Mouse (Mus musculus): Measurements from ENCODE around the gene Spock2.
"Not testable (repeated sequence)": the region's sequence is repeated elsewhere in the genome, so short reads cannot be mapped to it uniquely, and the experiment has no call there.

Gene Spock2

DNA sequence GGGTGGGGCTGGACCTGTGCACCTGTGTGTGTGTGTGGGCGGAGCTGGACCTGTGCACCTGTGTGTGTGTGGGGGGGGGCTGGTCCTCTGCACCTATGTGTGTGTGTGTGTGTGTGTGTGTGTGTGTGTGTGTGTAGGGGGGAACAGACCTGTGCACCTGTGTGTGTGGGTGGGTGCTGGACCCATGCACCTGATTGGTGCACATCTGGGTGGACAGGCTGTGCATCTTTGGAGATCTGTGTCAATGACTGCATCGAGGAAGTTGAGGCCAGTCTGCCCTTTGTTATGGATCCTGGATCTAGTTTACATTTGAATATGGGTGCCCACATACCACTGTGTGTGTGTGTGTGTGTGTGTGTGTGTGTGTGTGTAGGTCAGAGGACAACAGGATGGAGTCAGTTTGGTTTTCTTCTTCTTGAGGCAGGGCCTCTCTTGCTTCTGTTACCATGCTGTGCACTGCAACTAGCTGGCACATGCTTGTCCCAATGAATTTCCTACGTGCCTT is 35.7 kb downstream of the Spock2 start:
- no peak for DNase-seq (ENCODE audit: extremely low spot score, low read depth, low spot score)

DNA sequence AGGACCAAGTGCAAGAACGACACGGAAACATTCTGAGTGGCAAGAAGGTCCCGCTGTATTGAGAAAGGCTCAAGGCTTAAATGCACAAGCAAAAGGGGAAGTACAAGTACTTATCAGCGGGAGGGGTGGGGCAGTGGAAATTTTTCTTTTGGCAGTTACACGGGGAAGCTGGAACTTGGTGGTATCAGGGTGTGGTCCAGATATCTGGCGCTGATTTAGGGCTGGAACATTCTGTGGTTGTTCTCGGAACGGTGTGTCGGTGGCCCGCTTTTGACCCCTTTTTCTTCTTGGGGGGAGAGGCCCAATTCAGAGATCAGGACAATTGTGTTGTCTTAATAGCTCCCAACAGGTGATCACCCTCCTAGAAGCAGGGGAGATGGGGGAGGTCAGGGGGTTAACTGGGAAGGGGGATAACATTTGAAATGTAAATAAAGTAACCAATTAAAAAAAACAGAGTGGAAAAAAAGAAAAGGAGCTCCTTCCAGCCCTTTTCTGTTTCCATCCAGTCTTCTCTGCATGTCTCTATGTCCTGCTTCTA is 41.6 kb downstream of the Spock2 start:
- DNase-seq (ENCODE audit: extremely low spot score, low read depth, low spot score), result not testable (repeated sequence)

DNA sequence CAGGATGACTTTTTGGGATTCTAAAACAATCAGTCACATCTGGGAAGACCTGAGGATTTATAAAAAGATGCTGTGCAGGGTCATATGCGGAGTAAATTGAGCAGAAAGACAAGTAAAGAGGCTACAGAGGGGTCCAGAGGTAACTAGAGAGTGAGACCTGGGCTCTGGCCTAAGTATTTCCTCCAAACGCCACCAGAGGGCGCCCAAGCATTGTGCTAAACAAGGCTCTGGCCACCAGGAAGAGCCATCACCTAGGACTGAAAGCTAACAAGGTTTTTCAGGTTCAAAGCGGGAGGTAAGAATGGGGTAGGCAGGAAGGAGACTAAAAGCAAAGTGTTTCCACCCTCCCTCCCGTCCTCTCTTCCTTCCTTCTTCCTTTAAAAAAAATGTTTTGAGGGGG is 42.1 kb downstream of the Spock2 start:
- peak; percentile 71 for DNase-seq (ENCODE audit: extremely low spot score, low read depth, low spot score)

DNA sequence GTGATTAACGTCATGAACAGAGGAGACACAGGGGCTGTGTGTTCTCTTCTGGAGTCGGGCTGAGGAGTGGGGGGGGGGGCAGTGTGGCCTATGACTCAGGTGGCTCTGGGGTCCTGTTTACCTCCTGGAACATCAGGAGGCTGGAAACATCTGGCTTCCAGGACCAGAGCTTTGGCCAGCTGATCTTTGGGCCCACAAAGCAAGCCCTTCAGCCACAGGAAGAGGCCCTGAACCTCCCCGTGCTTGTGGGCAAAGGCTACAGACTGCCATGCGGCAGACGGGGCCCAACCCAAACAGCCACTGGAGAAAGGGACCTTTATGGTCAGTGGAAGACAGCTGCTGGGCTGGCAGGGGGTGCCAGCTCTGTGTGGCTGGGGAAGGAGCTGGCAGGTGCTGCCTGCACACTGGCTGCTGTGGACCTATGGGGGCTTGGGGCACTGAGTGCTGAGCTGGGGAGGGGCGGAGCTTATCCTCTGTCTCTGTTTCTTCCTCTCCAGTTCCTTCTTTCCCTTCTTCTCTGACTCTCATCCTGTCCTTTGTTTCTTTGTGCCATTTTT is 45.2 kb downstream of the Spock2 start:
- no peak for DNase-seq (ENCODE audit: extremely low spot score, low read depth, low spot score)

DNA sequence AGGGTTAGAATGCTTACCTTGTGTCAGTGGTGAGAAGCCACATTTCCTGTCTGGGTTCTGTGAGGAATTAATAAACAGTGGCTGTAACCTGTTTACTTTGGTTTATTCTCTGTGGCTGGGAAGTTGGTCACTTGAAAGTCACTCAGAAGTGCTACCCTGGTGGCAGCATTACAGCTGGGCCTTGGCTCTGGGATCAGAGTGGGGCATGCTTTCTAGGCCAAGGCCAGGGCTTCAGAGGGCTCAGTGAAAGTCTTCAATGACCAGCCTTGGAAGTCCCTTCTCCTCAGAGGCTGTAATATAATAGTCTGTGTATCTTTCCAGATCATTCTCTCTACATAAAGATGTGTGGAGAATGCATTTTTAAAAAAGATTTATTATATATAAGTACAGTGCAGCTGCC is 50.0 kb downstream of the Spock2 start:
- DNase-seq (ENCODE audit: extremely low spot score, low read depth, low spot score), result no peak

DNA sequence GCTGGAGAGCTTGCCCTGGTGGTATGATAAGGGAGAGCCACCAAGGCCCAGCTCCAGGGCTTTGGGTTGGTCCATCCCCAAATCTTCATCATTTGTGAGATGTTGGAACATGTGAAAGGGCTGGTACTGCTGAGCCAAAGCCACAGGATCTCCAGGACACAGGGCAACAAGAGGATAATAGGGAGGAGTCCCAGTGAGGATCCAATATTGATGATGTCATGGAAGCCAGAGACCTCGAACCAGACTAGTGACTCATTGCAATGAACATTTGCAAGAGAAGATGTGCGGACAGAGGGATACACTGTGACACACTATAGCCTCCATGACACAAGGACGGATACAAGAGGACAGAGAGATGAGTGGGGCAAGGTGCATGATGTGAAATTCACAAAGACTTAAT is 52.1 kb downstream of the Spock2 start:
- no peak for DNase-seq (ENCODE audit: extremely low spot score, low read depth, low spot score)

DNA sequence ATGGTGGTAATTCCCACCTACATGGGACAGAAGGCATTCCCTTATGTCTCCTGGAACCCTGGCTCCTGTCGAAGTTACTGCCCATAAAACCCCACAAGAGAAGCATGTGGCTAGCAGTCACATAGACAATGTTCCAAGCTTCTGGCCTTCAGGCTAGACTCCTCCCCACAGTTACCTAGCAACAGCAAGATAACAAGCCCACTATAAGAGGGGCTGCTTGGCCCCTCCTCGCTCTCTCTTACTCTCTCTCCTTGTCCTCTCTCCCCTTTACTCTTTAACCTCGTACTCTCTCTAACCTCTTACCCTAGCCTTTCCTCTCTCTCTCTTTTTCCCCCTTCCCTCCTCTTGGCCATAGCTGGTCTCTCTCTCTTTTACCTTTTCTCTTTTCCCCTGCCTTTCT is 55.4 kb downstream of the Spock2 start:
- not testable (repeated sequence) for DNase-seq (ENCODE audit: extremely low spot score, low read depth, low spot score)

DNA sequence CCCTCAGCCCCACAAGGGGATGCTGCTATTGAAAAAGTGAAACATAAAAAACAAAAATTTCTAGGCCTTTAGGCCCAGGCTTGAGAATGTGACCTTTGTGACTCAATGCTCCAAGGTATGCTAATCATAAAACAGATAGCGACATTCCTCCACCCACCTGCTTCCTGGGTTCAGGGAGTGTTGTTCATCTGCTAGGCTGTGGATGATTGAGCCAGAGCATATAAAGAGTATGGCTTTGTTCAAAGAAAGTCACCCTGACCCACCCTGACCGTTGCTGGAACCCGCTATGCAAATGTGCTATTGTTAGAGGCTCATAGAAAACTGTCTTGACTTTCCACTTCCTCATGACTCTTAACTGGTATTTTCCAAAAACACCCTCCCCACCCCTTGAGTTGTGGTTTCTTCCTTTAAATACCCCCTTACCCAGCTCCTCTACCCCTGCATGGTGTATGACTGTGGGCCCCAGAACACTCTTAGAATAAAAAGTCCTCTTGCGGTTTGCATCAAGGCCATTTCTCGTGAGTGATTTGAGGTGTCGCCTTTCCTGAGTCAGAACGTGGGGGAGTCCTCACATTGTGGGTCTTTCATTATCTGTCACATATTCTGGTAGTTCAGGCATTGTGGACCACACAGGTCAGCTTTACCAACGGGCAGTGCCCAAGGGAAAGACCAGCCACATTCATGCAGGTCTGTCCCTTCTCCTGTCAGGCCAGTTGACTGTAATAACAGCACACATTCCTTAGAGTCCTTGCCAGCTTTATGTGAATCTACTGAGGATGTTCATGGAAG is 56.4 kb downstream of the Spock2 start:
- not testable (repeated sequence) for DNase-seq (ENCODE audit: extremely low spot score, low read depth, low spot score)

DNA sequence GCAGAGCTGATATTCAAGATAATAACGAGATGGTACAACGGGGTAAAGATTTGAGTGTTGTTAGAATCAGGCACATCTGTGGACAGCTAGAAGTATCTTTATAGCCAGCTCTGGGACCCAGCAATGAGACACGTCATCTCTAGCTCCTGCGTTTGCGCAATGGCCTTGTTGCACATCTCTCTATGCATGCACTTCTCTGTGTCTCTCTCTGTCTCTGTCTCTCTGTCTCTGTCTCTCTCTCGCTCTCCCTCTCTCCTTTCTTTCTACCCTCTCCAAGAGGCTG is 56.9 kb downstream of the Spock2 start:
- no peak for DNase-seq (ENCODE audit: extremely low spot score, low read depth, low spot score)

DNA sequence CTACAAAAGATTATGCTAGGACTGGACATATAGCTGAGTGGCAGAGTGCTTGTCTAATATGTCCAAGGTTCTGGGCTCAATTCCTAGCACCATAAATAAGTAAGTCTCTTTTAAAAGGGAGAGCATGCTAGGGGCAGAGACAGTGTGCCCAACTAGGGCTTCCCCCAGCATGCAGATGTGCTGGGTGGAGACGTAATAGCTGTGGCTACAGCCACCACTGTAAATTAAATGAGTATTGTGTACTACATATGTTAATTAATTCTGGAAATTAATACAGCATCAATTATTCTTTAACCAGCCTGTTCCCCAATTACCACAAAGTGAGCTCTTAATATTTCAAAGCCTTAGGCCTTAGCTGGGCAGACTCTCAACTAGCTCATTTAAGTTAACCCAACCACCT is 58.9 kb downstream of the Spock2 start:
- DNase-seq (ENCODE audit: extremely low spot score, low read depth, low spot score), result no peak

DNA sequence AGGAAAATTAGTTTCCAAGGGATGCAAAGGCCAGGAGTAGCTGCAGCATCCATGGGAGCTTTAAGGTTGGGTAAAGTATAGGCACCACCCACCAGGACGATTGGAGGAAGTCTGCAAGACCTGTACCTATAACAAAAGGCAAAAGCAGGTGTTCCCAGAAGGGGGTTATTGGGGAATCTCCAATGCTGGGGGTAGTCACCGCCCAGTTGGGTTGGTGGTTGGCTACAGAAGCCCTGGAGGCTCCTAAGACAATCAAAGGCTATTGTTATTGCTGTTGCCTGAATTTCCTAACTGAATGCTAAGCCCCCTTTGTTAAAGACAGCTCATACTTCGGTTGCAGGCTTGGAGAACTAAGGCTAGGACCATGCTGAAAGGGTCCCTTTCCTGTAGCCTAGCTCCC is 60.0 kb downstream of the Spock2 start:
- DNase-seq (ENCODE audit: extremely low spot score, low read depth, low spot score), result no peak

DNA sequence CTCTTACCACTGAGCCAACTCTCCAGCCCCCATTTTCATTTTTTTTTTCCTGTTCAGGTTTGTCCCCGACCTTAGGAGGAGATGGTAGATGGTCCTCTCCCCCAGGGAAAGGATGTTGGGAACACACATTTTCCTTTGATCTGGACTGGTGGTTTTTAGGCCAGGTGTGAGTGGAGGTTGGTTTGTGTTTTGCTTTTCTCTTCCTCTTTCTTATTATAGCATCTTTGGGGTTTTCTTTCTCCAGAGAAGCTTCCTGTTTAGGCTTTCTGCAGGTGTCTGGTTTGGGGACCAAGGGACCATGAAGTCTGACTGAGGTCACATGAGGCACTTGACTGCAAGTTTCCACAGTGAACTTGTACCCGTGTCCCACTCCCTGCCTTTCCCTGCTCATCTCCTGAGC is 62.3 kb downstream of the Spock2 start:
- DNase-seq (ENCODE audit: extremely low spot score, low read depth, low spot score), result no peak

DNA sequence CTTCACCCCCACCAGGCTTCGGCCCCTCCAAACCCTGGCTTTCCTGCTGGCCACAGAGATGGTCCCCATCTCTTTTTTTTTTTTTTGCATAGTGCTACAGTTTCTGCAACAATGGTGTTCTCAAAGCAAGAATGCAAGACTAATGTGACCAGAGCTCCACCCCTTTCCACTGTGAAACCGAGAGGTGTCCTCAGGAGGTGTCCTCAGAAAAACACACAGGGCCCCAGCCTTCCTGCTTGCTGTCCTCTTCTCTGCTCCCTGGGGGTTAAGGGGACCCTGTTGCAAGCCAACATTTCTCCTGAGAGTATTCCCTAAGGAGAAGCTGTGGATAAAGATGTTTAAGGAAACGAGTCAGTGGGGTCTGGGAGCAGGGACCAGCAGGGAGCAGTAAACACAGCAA is 62.9 kb downstream of the Spock2 start:
- no peak for DNase-seq (ENCODE audit: extremely low spot score, low read depth, low spot score)

DNA sequence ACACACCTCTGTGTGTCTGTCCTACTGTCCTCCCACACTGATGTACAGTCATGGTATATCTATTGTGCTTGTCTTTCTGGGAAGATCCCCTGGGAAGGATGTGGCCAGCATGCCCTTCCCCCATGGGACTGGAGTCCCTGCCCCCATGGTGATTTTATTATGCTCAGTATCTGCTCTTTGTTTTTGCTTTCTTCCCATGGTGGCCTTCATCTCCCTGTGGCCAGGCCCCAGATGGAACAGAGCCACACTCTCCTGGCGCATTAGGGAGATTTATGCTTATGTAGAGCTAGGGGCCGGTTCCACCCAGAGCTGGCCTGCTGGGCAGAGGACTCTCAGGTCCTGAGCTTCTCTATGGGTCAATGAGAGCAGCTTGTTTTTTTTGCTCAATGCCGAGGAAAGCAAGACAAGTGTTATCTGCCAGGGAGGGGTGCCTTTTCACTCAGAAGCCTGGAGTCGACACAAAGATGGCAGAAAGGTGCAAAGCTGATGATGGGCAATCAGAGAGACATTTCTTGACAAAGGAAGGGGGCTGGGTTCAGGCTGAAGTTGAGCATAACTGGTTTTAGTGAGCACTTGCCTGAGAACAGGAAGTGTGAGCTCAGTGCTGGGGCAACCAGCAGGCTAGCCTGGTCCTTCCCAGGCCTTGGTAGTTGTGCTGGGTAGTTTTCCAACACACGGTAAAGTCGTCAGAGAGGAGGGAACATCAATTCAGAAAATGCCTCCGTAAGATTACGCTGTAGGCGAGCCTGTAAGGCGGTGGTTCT is 64.5 kb downstream of the Spock2 start:
- no peak for DNase-seq (ENCODE audit: extremely low spot score, low read depth, low spot score)

DNA sequence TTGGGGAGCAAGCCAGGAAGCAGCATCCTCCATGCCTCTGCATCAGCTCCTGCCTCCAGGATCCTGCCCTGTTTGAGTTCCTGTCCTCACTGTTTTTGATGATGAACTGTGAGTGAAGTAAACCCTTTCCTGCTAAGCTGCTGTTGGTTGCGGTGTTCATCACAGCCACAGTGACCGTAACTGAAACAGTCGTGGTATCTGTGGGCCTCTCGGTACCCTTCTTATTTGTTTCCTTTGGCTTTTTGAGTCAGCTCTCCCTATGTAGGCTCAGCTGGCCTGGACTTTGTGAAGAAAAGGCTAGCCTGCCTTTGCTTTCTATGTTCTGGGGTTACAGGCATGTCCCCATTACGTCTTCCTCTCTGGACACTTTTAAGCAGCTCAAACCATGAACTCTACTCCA is 65.3 kb downstream of the Spock2 start:
- DNase-seq (ENCODE audit: extremely low spot score, low read depth, low spot score), result no peak

DNA sequence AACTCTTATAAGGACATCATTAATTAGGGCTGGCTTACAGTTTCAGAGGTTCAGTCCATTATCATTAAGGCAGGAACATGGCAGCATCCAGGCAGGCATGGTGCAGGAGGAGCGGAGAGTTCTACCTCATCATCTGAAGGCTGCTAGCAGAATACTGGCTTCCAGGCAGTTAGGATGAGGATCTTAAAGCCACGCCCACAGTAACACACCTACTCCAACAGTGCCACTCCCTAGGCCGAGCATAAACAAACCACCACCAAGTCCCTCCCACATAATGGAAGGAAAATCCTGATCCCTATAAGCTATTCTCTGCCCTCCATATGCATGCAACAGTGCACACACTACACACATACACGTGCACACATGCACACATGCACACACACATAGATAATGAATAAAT is 66.3 kb downstream of the Spock2 start:
- no peak for DNase-seq (ENCODE audit: extremely low spot score, low read depth, low spot score)

DNA sequence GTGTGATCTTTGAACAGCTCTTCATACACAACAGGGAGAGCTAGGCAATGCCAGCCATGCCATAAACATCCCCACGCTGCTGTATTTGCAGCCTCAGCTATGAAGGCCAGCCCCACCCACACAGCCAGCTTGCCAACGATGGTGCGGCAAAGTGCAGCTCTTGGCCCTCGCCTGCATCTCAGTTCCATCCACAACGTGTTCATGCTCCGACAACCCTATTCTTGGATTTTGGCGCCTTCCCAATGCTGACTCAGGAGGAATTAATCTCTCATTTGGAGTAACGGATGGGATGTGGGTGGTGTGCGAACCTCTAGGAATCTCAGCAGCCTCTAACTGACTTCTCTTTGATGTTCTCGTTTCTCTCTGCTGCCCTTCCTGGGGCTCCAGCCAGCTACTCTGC is 67.0 kb downstream of the Spock2 start:
- DNase-seq (ENCODE audit: extremely low spot score, low read depth, low spot score), result no peak

DNA sequence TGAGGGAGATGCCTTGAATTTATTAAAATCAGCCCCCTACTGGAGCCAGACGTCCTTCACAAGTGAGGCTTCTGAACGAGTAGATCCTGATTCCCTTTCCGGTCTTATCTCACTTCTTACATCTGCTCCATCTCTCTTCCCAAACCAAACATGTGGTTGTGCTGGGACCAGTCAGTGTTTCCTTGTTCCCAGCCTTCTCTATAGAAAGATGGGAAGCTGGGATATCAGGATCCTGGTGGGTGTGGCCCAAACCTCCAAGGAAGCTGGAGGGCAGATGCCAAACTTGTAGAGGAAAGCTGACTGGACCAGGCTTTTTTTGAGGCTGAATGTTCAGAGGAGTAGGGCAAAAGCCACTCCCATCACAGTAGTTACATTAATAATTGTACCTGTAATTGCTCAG is 68.5 kb downstream of the Spock2 start:
- no peak for DNase-seq (ENCODE audit: extremely low spot score, low read depth, low spot score)

DNA sequence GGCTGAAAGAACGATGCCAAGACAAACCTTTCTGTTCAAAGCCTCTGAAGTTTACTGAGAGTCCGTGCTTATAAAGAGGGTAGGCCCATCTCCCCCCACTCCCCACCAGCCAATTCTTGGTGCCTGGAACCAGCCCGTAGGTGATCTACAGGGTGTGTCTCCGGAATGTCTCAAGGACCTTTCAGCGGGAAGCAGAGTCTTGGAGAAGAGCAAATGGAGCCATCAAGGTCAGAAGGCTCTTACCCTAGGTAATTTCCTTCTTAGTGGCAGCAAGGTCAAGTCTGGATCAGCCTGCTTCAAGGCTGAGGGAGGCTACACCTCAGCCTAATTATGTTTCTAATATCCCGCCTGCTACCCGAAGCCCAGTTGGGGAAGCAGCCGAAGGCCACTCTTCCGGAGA is 69.3 kb downstream of the Spock2 start:
- not testable (repeated sequence) for DNase-seq (ENCODE audit: extremely low spot score, low read depth, low spot score)
